Mouse (Mus musculus) myocyte (in vitro differentiated cells): ENCODE results near the gene Lrrc38.

ENCODE experiments used
- MYOG ChIP-seq, 3 experiments: IDR thresholded peaks; one replicate each; pipeline ENCODE4 v1.6.1; 2011; ENCODE audit warnings: control low read depth in 2 of 3, low read depth in 2 of 3, mild to moderate bottlenecking in 2 of 3; ENCODE audit not compliant: insufficient read length in 2 of 3, control insufficient read depth in 1 of 3, insufficient read depth in 1 of 3
- POLR2A ChIP-seq: IDR thresholded peaks from one replicate; pipeline ENCODE4 v1.6.1; 2011; ENCODE audit warnings: low read depth, mild to moderate bottlenecking, control low read depth, moderate library complexity; ENCODE audit not compliant: insufficient read length
- SRF ChIP-seq: IDR thresholded peaks from one replicate; pipeline ENCODE4 v1.6.1; 2011; ENCODE audit warnings: low read depth; ENCODE audit not compliant: control insufficient read depth, insufficient read length
- TCF3 ChIP-seq: IDR thresholded peaks from one replicate; pipeline ENCODE4 v1.6.1; 2011; ENCODE audit warnings: low read depth, control low read depth; ENCODE audit not compliant: insufficient read length

GRCm38 (mm10) chr4:143331787-143332186, 17.8 kb upstream of the Lrrc38 start:
- TF ChIP-seq MYOG (IDR thresholded peaks at IDR 0.05; ENCODE audit: control insufficient read depth in 1 of 3, insufficient read depth in 1 of 3, insufficient read length in 2 of 3, low read depth in 2 of 3) (no peak), TCF3 (no peak), SRF (no peak), POLR2A (no peak)
